Mouse (Mus musculus) left cerebral cortex, adult 2 months (tissue): ENCODE results near the gene Slc17a5. TPM values are rescaled to one million over a fixed set of nuclear protein-coding genes. Genes with fewer than 3 reads are reported as not detected.

ENCODE experiments used
- DNase-seq, 2 experiments: peaks; one replicate each; pipeline ENCODE4 v3.0.0; 2021 to 2022; ENCODE audit warnings: low spot score in 2 of 2, mixed read lengths in 1 of 2; ENCODE audit errors: extremely low spot score in 1 of 2
- H3K27ac ChIP-seq: fragments of 200-600 bp; 2 replicates; pipeline ENCODE4 v1.8.1; 2022
- H3K4me3 ChIP-seq: fragments of 200-600 bp; 2 replicates; pipeline ENCODE4 v1.8.1; 2022
- CTCF ChIP-seq: fragments of 200-600 bp; IDR thresholded peaks from 2 replicates; pipeline ENCODE4 v1.8.1; 2022; ENCODE audit warnings: antibody characterized with exemption, mild to moderate bottlenecking, moderate library complexity
- intact Hi-C: fragments of 180-260 bp; cut with DNase I; formaldehyde crosslinking; loops from one replicate; pipeline ENCODE4 v1.15.1; 2025
- total RNA-seq, 2 experiments: library from RNA; stranded (reverse); gene quantifications; 2 replicates each; pipeline ENCODE4 v1.2.3; 2021

The Slc17a5 gene
- total RNA-seq, 2 experiments from 2014 or later: 16.1 to 17.3 TPM

GRCm38 (mm10) chr9:78557041-78557440, 30.8 kb downstream of the Slc17a5 start:
- no peak for DNase-seq
- intact Hi-C loops: no loop called here

GRCm38 (mm10) chr9:78552984-78553383, 34.9 kb downstream of the Slc17a5 start:
- DNase-seq: peak; percentile 72 to 87
- Histone ChIP-seq H3K4me3 (no peak overlapping the region), H3K27ac (no peak overlapping the region)
- peak; percentile 93 for TF ChIP-seq CTCF
- intact Hi-C loops: loop anchor here (2.0 kb wide), 1 partner anchor 76 kb away; no protein-coding TSS in a partner anchor

More at GRCm38 (mm10) chr9:78557041-78557440, 30.8 kb downstream of the Slc17a5 start:
- Histone ChIP-seq H3K27ac (no peak overlapping the region), H3K4me3 (no peak overlapping the region)
- no peak for TF ChIP-seq CTCF

- no peak for DNase-seq
- intact Hi-C loops: loop anchor here (2.0 kb wide), 1 partner anchor 75 kb away; no protein-coding TSS in a partner anchor
- H3K4me3 ChIP-seq: no peak overlapping the region
- no peak for TF ChIP-seq CTCF
- no peak overlapping the region for H3K27ac ChIP-seq
Measured at GRCm38 (mm10) chr9:78551761-78552160, 36.1 kb downstream of the Slc17a5 start.

- Histone ChIP-seq H3K4me3 (no peak overlapping the region), H3K27ac (no peak overlapping the region)
- intact Hi-C loops: no loop called here
- DNase-seq: no peak
- no peak for TF ChIP-seq CTCF
Measured at GRCm38 (mm10) chr9:78547742-78548141, 40.1 kb downstream of the Slc17a5 start.

- TF ChIP-seq CTCF: no peak
- intact Hi-C loops: no loop called here
- Histone ChIP-seq H3K27ac (no peak overlapping the region), H3K4me3 (no peak overlapping the region)
- DNase-seq: peak; percentile 28 to 55
Measured at GRCm38 (mm10) chr9:78546944-78547343, 40.9 kb downstream of the Slc17a5 start.

GRCm38 (mm10) chr9:78541758-78542157, 46.1 kb downstream of the Slc17a5 start:
- Histone ChIP-seq H3K4me3 (no peak overlapping the region), H3K27ac (no peak overlapping the region)
- intact Hi-C loops: no loop called here
- no peak for TF ChIP-seq CTCF
- DNase-seq: no peak

- Histone ChIP-seq H3K27ac (no peak overlapping the region), H3K4me3 (no peak overlapping the region)
- TF ChIP-seq CTCF: no peak
- no peak for DNase-seq
- intact Hi-C loops: no loop called here
Measured at GRCm38 (mm10) chr9:78538421-78538820, 49.4 kb downstream of the Slc17a5 start.

GRCm38 (mm10) chr9:78537154-78537873, 50.5 kb downstream of the Slc17a5 start:
- no peak for TF ChIP-seq CTCF
- DNase-seq: no peak
- no peak overlapping the region for H3K27ac ChIP-seq
- intact Hi-C loops: no loop called here
- no peak overlapping the region for H3K4me3 ChIP-seq

- DNase-seq: no peak
- intact Hi-C loops: no loop called here
- TF ChIP-seq CTCF: no peak
- H3K4me3 ChIP-seq: no peak overlapping the region
- H3K27ac ChIP-seq: no peak overlapping the region
Measured at GRCm38 (mm10) chr9:78534606-78535005, 53.2 kb downstream of the Slc17a5 start.

GRCm38 (mm10) chr9:78533296-78533935, 54.4 kb downstream of the Slc17a5 start:
- DNase-seq: no peak
- no peak overlapping the region for H3K27ac ChIP-seq
- intact Hi-C loops: no loop called here
- no peak for TF ChIP-seq CTCF
- no peak overlapping the region for H3K4me3 ChIP-seq

- Histone ChIP-seq H3K27ac (no peak overlapping the region), H3K4me3 (no peak overlapping the region)
- DNase-seq: no peak
- intact Hi-C loops: no loop called here
- no peak for TF ChIP-seq CTCF
Measured at GRCm38 (mm10) chr9:78532341-78532819, 55.5 kb downstream of the Slc17a5 start.

- Histone ChIP-seq H3K27ac (no peak overlapping the region), H3K4me3 (no peak overlapping the region)
- intact Hi-C loops: no loop called here
- no peak for TF ChIP-seq CTCF
- no peak for DNase-seq
Measured at GRCm38 (mm10) chr9:78531816-78532215, 56.0 kb downstream of the Slc17a5 start.
